Mouse (Mus musculus) thymus, postnatal 25 days (tissue): ENCODE measurements around the gene Krtap29-1.

Experiments used
- DNase-seq: peaks from one replicate; pipeline ENCODE4 v3.0.0; 2022

Krtap29-1 gene

DNA sequence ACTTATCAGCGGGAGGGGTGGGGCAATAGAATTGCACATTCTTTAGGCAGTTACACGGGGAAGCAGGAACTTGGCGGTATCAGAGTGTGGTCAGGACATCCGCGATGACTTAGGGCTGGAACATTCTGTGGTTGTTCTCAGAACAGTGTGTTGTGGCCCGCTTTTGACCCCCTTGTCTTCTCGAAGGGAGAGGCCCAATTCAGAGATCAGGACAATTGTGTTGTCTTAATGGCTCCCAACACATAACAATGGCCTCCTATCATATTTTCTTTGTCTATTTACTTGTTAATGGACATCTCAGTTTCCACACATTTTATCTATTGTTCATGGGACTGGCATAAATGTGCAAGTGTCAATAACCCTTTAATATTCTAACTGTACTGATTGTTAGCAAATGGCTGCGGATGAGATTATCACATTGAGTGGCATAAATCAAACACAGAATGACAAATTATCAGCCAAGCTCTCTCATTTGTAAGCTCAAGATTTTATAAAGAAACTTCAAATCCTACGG, 41.0 kb downstream of the Krtap29-1 start:
- DNase-seq: no peak

- DNase-seq: no peak
Observed at GRCm38 (mm10) chr11:99935991-99936390, 42.9 kb downstream of the Krtap29-1 start, which contains the start of gene Krtap31-2. Krtap31-2 (plus strand) TSS chr11:99936291.
